Mouse (Mus musculus) forebrain, postnatal 0 days (tissue): ENCODE results near the gene Zranb1. TPM values are rescaled to one million over a fixed set of nuclear protein-coding genes. Genes with fewer than 3 reads are reported as not detected.

Source experiments
- ATAC-seq: fragments of 200-750 bp; cut with Nextera tagmentation; 2 replicates; pipeline ENCODE4 v1.8.0; 2017; ENCODE audit warnings: mild to moderate bottlenecking, moderate library complexity
- DNase-seq: peaks from one replicate; pipeline ENCODE4 v3.0.0-alpha.2; 2015
- H3K27ac ChIP-seq: fragments of 300-500 bp; sonication (generic); 2 replicates; pipeline ENCODE4 v1.5.1; 2014; ENCODE audit warnings: low read depth, mild to moderate bottlenecking, antibody characterized with exemption, low read length, moderate library complexity, mixed read lengths
- H3K27me3 ChIP-seq: fragments of 300-500 bp; sonication (generic); 2 replicates; pipeline ENCODE4 v1.6.1; 2014; ENCODE audit warnings: mild to moderate bottlenecking, low read length, mixed read lengths; ENCODE audit not compliant: insufficient read depth
- H3K36me3 ChIP-seq: fragments of 300-500 bp; sonication (generic); 2 replicates; pipeline ENCODE4 v1.6.1; 2014; ENCODE audit warnings: mild to moderate bottlenecking, moderate library complexity; ENCODE audit not compliant: insufficient read depth
- H3K4me1 ChIP-seq: fragments of 300-500 bp; sonication (generic); 2 replicates; pipeline ENCODE4 v1.6.1; 2014; ENCODE audit warnings: antibody characterized with exemption; ENCODE audit not compliant: insufficient read depth
- H3K4me2 ChIP-seq: fragments of 300-500 bp; sonication (generic); 2 replicates; pipeline ENCODE4 v1.6.1; 2014; ENCODE audit warnings: low read depth, mild to moderate bottlenecking, moderate library complexity
- H3K4me3 ChIP-seq: fragments of 300-500 bp; sonication (generic); 2 replicates; pipeline ENCODE4 v1.5.1; 2014; ENCODE audit warnings: low read depth, low read length, mixed read lengths
- H3K9ac ChIP-seq: fragments of 300-500 bp; sonication (generic); 2 replicates; pipeline ENCODE4 v1.6.1; 2014; ENCODE audit warnings: mild to moderate bottlenecking
- H3K9me3 ChIP-seq: fragments of 300-500 bp; sonication (generic); 2 replicates; pipeline ENCODE4 v1.6.1; 2016; ENCODE audit warnings: low read length
- CTCF ChIP-seq: sonication (generic); IDR thresholded peaks from 2 replicates; pipeline ENCODE4 v1.5.1; 2016; ENCODE audit warnings: antibody characterized with exemption, control low read depth, low read depth
- WGBS: fragments of 180-500 bp; shearing (Covaris S2); extraction: QIAGEN DNeasy Blood & Tissue Kit; methylation state at CpG from one replicate; pipeline ENCODE4 v1.1.7; 2014; 5-methylcytosine and 5-hydroxymethylcytosine counted together
- polyA plus RNA-seq: library from polyadenylated mRNA; unstranded; fragments of >200 nt; fragmentation: Nextera tagmentation; extraction: Ambion mirVana; gene quantifications from 2 replicates; pipeline ENCODE4 v1.2.1, GENCODE M21; 2015
- total RNA-seq: library from RNA; depleted of rRNA; stranded (reverse); fragments of >200 nt; gene quantifications from 2 replicates; pipeline ENCODE4 v1.2.3, GENCODE M21; 2014; rRNA removed

Zranb1 gene
- total RNA-seq (84.4 and 90.1 TPM in 2 replicates), polyA plus RNA-seq (23.6 and 25.7 TPM in 2 replicates)

- Histone ChIP-seq H3K4me1 (peaks cover 16% of the 10 kb centered on the region), H3K27me3 (no peaks in the 10 kb centered on the region), H3K36me3 (no peaks in the 10 kb centered on the region), H3K9me3 (no peaks in the 10 kb centered on the region), H3K9ac (peak within 1 kb of the TSS; percentile 89), H3K27ac (peak within 1 kb of the TSS; percentile 98), H3K4me3 (peak within 1 kb of the TSS; percentile 98), H3K4me2 (peak within 1 kb of the TSS; percentile 70)
- TF ChIP-seq CTCF, result no peak
- peak; percentile 99 for ATAC-seq
- DNase-seq, result peak; percentile 98
- 5% methylated on average over 85 of the region's 93 CpGs for WGBS
Observed at GRCm38 (mm10) chr7:132930850-132931559, at the start of gene Zranb1. Gene Zranb1, plus strand, starts transcription at chr7:132931142.

DNA sequence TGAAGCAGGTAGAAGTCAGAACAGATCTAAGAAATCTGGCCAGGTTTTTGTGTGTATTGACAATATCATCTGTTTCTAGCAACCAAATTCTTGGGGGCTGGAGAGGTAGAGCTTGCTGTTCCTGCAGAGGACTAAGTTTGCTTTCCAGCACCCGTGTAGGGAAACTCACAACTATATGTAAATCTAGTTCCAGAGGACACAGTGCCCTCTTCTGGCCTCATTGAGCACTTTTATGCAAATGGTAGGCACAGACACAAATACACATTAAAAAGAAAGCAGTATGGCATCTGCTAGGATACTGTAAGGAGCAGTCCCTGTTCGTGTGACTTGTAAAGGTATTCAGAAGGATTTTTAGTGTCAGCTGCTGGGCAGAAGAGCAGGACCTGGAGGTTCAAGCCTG is 48.6 kb upstream of the Zranb1 start:
- Histone ChIP-seq H3K4me2 (no peak overlapping the region), H3K36me3 (peaks cover 64% of the 10 kb centered on the region), H3K4me1 (no peaks in the 10 kb centered on the region), H3K9me3 (no peaks in the 10 kb centered on the region), H3K9ac (no peak overlapping the region), H3K27me3 (no peaks in the 10 kb centered on the region), H3K4me3 (no peak overlapping the region), H3K27ac (no peak overlapping the region)
- WGBS, result 67% methylated on average over 2 of the region's 2 CpGs
- peak; percentile 49 for TF ChIP-seq CTCF
- ATAC-seq, result no peak
- DNase-seq, result no peak

DNA sequence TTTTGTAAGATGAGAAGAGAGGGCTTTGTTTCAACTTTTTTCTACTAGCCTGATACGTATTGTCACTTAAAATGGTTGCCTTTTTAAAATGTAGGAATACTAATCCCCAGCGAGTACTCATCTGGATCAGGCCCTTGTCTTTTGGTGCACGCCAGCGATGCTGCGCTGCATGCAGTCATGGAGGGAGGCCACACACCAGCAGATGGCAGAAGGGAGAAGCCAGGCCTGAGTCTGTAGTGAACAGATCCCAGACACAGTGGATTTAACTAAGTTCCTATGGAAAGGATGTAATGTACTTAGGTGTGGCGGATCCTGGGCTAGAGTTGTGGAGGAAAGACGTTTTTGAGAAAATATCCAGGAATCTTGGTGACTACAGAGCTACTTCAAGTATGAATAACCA is 46.9 kb upstream of the Zranb1 start:
- Histone ChIP-seq H3K4me2 (no peak overlapping the region), H3K9me3 (no peaks in the 10 kb centered on the region), H3K4me1 (no peaks in the 10 kb centered on the region), H3K27ac (no peak overlapping the region), H3K36me3 (peaks cover 53% of the 10 kb centered on the region), H3K9ac (no peak overlapping the region), H3K4me3 (no peak overlapping the region), H3K27me3 (no peaks in the 10 kb centered on the region)
- ATAC-seq (no peak), DNase-seq (peak; percentile 40)
- peak; percentile 62 for TF ChIP-seq CTCF
- WGBS, result 82% methylated on average over 7 of the region's 7 CpGs

DNA sequence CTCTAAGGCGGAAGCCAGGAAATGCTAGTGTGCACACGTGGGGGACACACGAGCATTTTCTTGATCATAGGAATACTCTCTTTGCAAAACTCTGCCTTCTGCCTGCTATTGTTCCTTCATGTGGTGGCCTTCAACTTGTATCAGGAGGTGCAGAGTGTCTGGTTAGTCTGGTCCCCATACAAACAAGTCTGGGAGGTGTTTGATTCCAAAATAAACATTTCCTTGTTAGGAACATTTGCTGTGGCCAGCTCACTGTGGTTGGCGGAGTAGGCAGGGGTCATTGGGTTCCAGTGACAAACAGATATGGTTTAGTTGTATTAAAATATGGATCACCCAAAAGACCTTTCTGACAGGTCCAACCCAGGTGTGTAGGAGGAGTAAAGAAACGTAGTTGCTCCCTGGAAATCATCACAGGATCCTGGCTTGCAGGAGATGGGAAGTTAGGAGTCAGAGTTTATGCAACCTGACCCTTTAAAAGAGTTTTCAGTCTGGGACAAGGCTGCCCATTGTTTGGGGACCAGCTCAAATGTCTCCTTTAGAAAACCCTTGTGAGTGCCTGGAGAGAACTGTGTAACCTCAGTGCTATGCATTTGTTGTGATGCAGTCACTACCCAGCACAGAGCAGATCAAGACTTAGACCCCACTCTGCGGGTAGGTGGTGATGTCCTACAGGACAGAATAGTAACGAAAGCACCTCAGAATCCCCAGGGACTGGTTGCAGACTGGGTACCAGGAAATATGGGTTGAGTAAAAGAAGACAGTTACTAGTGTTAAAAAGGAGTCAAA is 43.7 kb upstream of the Zranb1 start:
- Histone ChIP-seq H3K36me3 (peaks cover 26% of the 10 kb centered on the region), H3K4me1 (no peaks in the 10 kb centered on the region), H3K4me3 (no peak overlapping the region), H3K27me3 (no peaks in the 10 kb centered on the region), H3K9me3 (no peaks in the 10 kb centered on the region), H3K27ac (no peak overlapping the region), H3K4me2 (no peak overlapping the region), H3K9ac (no peak overlapping the region)
- 79% methylated on average over 7 of the region's 7 CpGs for WGBS
- TF ChIP-seq CTCF, result no peak
- DNase-seq (no peak), ATAC-seq (no peak)

- no peaks in the 10 kb centered on the region for H3K27me3 ChIP-seq
- DNase-seq (no peak), ATAC-seq (no peak)
- no peak overlapping the region for H3K4me3 ChIP-seq
- no peak overlapping the region for H3K4me2 ChIP-seq
- no peaks in the 10 kb centered on the region for H3K4me1 ChIP-seq
- H3K27ac ChIP-seq, result no peak overlapping the region
- no peak overlapping the region for H3K9ac ChIP-seq
- no peak for TF ChIP-seq CTCF
- peaks cover 21% of the 10 kb centered on the region for H3K36me3 ChIP-seq
- 91% methylated on average over 3 of the region's 3 CpGs for WGBS
- no peaks in the 10 kb centered on the region for H3K9me3 ChIP-seq
Observed at GRCm38 (mm10) chr7:132888052-132888451, 42.9 kb upstream of the Zranb1 start.

- ATAC-seq (no peak), DNase-seq (no peak)
- TF ChIP-seq CTCF, result no peak
- H3K4me2 ChIP-seq, result no peak overlapping the region
- H3K4me1 ChIP-seq, result no peaks in the 10 kb centered on the region
- H3K4me3 ChIP-seq, result no peak overlapping the region
- no peaks in the 10 kb centered on the region for H3K27me3 ChIP-seq
- no peaks in the 10 kb centered on the region for H3K9me3 ChIP-seq
- H3K36me3 ChIP-seq, result peaks cover 15% of the 10 kb centered on the region
- no peak overlapping the region for H3K27ac ChIP-seq
- H3K9ac ChIP-seq, result no peak overlapping the region
- WGBS, result 67% methylated on average over 4 of the region's 4 CpGs
Observed at GRCm38 (mm10) chr7:132888518-132889249, 42.3 kb upstream of the Zranb1 start.

- ATAC-seq (no peak), DNase-seq (no peak)
- Histone ChIP-seq H3K9me3 (no peaks in the 10 kb centered on the region), H3K4me2 (no peak overlapping the region), H3K9ac (no peak overlapping the region), H3K27ac (no peak overlapping the region), H3K27me3 (no peaks in the 10 kb centered on the region), H3K36me3 (0 out of 2 replicates have a peak, but pooled peaks cover 5% of the 10 kb centered on the region), H3K4me3 (no peak overlapping the region), H3K4me1 (no peaks in the 10 kb centered on the region)
- no peak for TF ChIP-seq CTCF
- 88% methylated on average over 8 of the region's 8 CpGs for WGBS
Observed at GRCm38 (mm10) chr7:132889691-132890090, 41.3 kb upstream of the Zranb1 start.
